Mouse (Mus musculus): ENCODE measurements around the gene Hcfc1r1. TPM values are rescaled to one million over a fixed set of nuclear protein-coding genes. Genes with fewer than 3 reads are reported as not detected.

Hcfc1r1 gene
- total and polyA plus RNA-seq, 2 experiments from 2014 or later: 194 to 210 TPM

DNA sequence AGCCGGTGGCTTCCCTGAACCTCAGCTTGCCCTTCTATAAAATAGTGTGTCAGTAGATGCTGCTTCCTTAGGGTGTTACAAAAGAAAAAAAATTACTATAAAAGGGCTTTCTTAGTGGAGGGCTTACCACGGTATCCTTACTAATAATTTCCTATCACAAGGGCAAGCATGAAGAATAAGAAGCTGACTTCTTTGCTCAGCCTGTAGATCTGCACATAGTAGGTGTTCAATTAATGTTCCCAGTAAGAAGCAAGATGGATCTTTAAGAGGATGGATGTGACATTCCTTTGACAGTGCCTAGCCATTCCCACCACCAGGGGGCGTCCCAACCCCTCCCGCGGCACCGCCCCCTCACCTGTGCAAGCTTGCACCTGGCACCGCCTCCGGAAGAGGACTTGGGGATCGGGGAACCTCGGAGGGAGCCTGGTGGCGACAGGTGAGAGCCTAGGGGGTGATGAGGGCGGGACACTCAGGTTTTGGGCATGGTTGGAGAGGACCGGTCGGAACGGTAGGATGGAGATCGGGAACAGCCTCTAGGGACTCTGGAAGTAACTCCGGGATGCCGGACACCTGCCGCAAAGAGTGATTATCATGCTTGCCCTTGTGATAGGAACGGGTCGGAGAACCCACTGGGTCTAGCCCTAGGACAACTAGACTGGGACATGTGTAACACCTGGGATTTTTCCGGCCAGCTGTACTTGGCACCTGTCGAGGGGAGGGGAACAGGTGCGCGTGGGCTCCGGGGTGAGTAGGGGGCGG, 13.1 kb upstream of the Hcfc1r1 start, which contains the start of gene Bicdl2:
TSS of gene Bicdl2 (plus strand) at position 390 of the 759 bp plus-strand sequence.
- H3K9ac ChIP-seq (replicated peaks; ENCODE audit: low read length, poor library complexity, severe bottlenecking): no peak within 1 kb of the TSS
- H3K4me1 ChIP-seq (ENCODE audit: insufficient read depth, low read length): no peaks in the 10 kb centered on the region
- peak within 1 kb of the TSS; percentile 10; the same call in 1 of the 2 replicates for H3K4me3 ChIP-seq (ENCODE audit: low read depth, low read length)
- peak; percentile 64 for TF ChIP-seq CTCF (IDR thresholded peaks at IDR 0.05)
- no peaks in the 10 kb centered on the region for H3K9me3 ChIP-seq (ENCODE audit: low read length)
- H3K27ac ChIP-seq (ENCODE audit: low read depth, low read length): no peak within 1 kb of the TSS
- H3K27me3 ChIP-seq (ENCODE audit: insufficient read depth, low read length): peaks cover 32% of the 10 kb centered on the region
- H3K4me2 ChIP-seq (ENCODE audit: low read depth, low read length, poor library complexity, severe bottlenecking): peak within 1 kb of the TSS; percentile 18
- H3K36me3 ChIP-seq (ENCODE audit: insufficient read depth, low read length): no peaks in the 10 kb centered on the region
- DNase-seq (ENCODE audit: low spot score) (no peak), ATAC-seq (ENCODE audit: low FRiP score) (no peak)
- WGBS: 7% methylated on average over 27 of the region's 27 CpGs

DNA sequence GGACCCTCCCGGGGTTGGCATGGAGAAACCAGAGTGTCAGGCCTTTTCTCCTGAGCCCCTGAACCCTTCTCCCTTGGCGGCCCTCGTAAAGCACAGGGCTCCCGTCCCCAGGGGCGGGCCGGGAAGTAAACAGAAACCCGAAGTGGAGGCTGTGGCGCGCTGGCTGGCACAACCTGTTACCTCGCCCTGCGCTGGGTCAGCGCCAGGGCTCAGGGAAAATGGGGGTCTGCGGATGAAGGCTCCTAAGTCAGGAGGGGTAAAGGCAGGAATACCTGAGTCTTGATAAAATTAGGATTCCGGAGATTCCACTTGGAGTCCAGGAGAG, 12.6 kb upstream of the Hcfc1r1 start:
- Histone ChIP-seq H3K4me1 (ENCODE audit: insufficient read depth, low read length) (no peaks in the 10 kb centered on the region), H3K27me3 (ENCODE audit: insufficient read depth, low read length) (peaks cover 32% of the 10 kb centered on the region), H3K4me3 (ENCODE audit: low read depth, low read length) (peak overlapping the region; percentile 10; the same call in 1 of the 2 replicates), H3K36me3 (ENCODE audit: insufficient read depth, low read length) (no peaks in the 10 kb centered on the region), H3K4me2 (ENCODE audit: low read depth, low read length, poor library complexity, severe bottlenecking) (peak overlapping the region; percentile 18), H3K27ac (ENCODE audit: low read depth, low read length) (no peak overlapping the region), H3K9ac (replicated peaks; ENCODE audit: low read length, poor library complexity, severe bottlenecking) (no peak overlapping the region), H3K9me3 (ENCODE audit: low read length) (no peaks in the 10 kb centered on the region)
- DNase-seq (ENCODE audit: low spot score) (no peak), ATAC-seq (ENCODE audit: low FRiP score) (no peak)
- TF ChIP-seq CTCF (IDR thresholded peaks at IDR 0.05): no peak
- 5% methylated on average over 14 of the region's 14 CpGs for WGBS

DNA sequence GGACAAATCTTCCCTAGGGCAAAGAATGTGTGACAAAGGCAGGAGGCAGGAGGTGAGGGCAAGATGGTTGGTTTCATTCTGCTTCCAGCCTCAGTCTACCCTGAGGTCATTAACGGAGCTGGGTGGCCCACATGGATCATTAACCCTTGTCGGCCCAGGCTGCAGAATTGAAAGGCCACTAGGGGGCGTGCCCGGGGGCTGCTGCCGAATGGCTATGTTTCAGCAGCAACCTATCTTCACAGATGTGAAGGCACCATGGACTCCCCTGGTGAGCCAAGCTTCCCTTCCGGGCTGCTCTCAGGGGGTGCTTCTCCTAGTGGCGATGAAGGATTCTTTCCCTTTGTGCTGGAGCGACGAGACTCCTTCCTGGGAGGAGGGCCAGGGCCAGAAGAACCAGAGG, 11.9 kb upstream of the Hcfc1r1 start:
- Histone ChIP-seq H3K9ac (replicated peaks; ENCODE audit: low read length, poor library complexity, severe bottlenecking) (no peak overlapping the region), H3K27ac (ENCODE audit: low read depth, low read length) (no peak overlapping the region), H3K4me2 (ENCODE audit: low read depth, low read length, poor library complexity, severe bottlenecking) (no peak overlapping the region), H3K4me3 (ENCODE audit: low read depth, low read length) (no peak overlapping the region), H3K36me3 (ENCODE audit: insufficient read depth, low read length) (peaks cover 2% of the 10 kb centered on the region), H3K4me1 (ENCODE audit: insufficient read depth, low read length) (no peaks in the 10 kb centered on the region), H3K9me3 (ENCODE audit: low read length) (no peaks in the 10 kb centered on the region), H3K27me3 (ENCODE audit: insufficient read depth, low read length) (peaks cover 32% of the 10 kb centered on the region)
- 1% methylated on average over 9 of the region's 9 CpGs for WGBS
- DNase-seq (ENCODE audit: low spot score) (no peak), ATAC-seq (ENCODE audit: low FRiP score) (no peak)
- peak; percentile 47 for TF ChIP-seq CTCF (IDR thresholded peaks at IDR 0.05)

DNA sequence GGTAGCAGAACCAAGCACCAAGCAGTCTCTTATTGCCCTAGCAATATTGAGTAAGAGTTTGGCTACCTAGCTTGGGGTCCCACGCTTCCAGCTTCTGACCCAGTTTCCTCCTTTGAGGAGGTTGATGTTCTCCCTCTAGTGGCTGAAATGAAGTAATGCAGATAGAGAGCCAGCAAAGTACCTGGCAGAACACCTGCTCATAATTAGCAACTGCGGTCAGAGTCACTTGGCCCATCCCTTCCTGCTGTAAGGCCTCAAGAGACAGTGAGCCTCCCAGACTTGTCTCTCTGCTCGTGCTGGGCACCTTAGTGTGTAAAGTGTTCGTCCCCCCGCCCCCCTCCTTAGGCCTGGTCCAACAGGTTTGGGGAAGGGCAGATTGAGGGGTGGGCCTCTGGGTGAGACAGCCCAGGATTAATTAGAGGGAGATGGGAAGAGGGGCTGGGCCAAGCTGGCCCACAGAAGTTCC, 8.8 kb upstream of the Hcfc1r1 start:
- TF ChIP-seq CTCF (IDR thresholded peaks at IDR 0.05): peak; percentile 86
- ATAC-seq (ENCODE audit: low FRiP score): peak; percentile 24
- H3K4me2 ChIP-seq (ENCODE audit: low read depth, low read length, poor library complexity, severe bottlenecking): no peak overlapping the region
- H3K36me3 ChIP-seq (ENCODE audit: insufficient read depth, low read length): peaks cover 24% of the 10 kb centered on the region
- peak; percentile 71 for DNase-seq (ENCODE audit: low spot score)
- WGBS: 18% methylated on average over 5 of the region's 5 CpGs
- no peak overlapping the region for H3K9ac ChIP-seq (replicated peaks; ENCODE audit: low read length, poor library complexity, severe bottlenecking)
- no peaks in the 10 kb centered on the region for H3K4me1 ChIP-seq (ENCODE audit: insufficient read depth, low read length)
- no peaks in the 10 kb centered on the region for H3K9me3 ChIP-seq (ENCODE audit: low read length)
- no peak overlapping the region for H3K4me3 ChIP-seq (ENCODE audit: low read depth, low read length)
- H3K27ac ChIP-seq (ENCODE audit: low read depth, low read length): no peak overlapping the region
- H3K27me3 ChIP-seq (ENCODE audit: insufficient read depth, low read length): peaks cover 28% of the 10 kb centered on the region

DNA sequence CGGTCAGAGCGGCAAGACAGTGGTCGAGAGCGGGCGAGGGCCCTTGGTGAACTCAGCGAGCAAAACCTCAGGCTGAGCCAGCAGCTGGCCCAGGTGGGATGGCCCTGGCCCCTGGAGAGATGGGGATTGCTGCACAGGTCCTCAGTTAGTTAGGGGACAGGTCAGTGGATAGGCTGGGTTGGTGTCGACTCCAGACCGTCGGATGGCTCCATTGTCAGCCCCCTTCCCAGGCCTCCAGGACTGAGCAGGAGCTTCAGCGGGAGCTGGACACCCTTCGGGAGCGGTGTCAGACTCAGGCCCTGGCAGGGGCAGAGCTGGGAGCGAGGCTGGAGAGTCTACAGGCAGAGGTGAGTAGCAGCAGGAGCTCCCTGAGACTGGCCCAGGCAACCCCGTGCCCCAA, 7.9 kb upstream of the Hcfc1r1 start:
- TF ChIP-seq CTCF (IDR thresholded peaks at IDR 0.05): no peak
- H3K4me2 ChIP-seq (ENCODE audit: low read depth, low read length, poor library complexity, severe bottlenecking): no peak overlapping the region
- H3K9me3 ChIP-seq (ENCODE audit: low read length): no peaks in the 10 kb centered on the region
- no peak for DNase-seq (ENCODE audit: low spot score)
- no peak overlapping the region for H3K4me3 ChIP-seq (ENCODE audit: low read depth, low read length)
- H3K27me3 ChIP-seq (ENCODE audit: insufficient read depth, low read length): peaks cover 19% of the 10 kb centered on the region
- H3K4me1 ChIP-seq (ENCODE audit: insufficient read depth, low read length): no peaks in the 10 kb centered on the region
- H3K36me3 ChIP-seq (ENCODE audit: insufficient read depth, low read length): peaks cover 28% of the 10 kb centered on the region
- no peak overlapping the region for H3K9ac ChIP-seq (replicated peaks; ENCODE audit: low read length, poor library complexity, severe bottlenecking)
- WGBS: 82% methylated on average over 14 of the region's 14 CpGs
- no peak overlapping the region for H3K27ac ChIP-seq (ENCODE audit: low read depth, low read length)
- no peak for ATAC-seq (ENCODE audit: low FRiP score)

DNA sequence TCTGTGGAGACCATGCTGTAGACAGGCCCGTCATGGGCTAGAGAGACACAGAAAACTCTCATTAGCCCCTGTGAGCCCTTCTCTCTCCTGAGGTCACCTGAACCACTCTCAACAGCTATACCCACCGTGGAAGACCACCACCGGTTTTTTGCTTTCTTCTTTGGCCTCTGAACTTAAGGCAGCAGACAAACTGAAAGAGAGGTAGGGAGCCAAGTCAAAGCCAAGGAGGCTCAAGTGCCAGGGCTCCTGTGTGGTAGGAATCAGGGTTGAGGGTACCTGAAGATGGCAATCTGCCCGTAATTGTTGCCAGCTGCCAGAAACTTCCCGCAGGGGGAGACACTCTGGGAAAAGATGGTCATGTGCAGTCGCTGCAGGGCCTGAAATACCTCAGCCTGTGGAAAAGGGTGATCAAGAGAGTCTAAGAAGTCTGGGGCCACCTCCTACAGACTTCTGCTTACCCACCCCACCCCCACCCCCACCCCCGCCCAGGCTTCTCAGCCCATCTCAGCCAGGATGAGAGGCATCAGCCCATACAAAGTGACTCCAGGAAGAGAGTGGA, 2.8 kb upstream of the Hcfc1r1 start:
- Histone ChIP-seq H3K27me3 (ENCODE audit: insufficient read depth, low read length) (no peaks in the 10 kb centered on the region; the same call in 1 of the 2 replicates), H3K27ac (ENCODE audit: low read depth, low read length) (no peak overlapping the region), H3K4me1 (ENCODE audit: insufficient read depth, low read length) (peaks cover 12% of the 10 kb centered on the region; the same call in 1 of the 2 replicates), H3K4me2 (ENCODE audit: low read depth, low read length, poor library complexity, severe bottlenecking) (no peak overlapping the region), H3K4me3 (ENCODE audit: low read depth, low read length) (no peak overlapping the region), H3K36me3 (ENCODE audit: insufficient read depth, low read length) (peaks cover 28% of the 10 kb centered on the region), H3K9ac (replicated peaks; ENCODE audit: low read length, poor library complexity, severe bottlenecking) (no peak overlapping the region), H3K9me3 (ENCODE audit: low read length) (no peaks in the 10 kb centered on the region)
- no peak for ATAC-seq (ENCODE audit: low FRiP score)
- no peak; the same call in 1 of the 2 replicates for TF ChIP-seq CTCF (IDR thresholded peaks at IDR 0.05)
- 94% methylated on average over 7 of the region's 7 CpGs for WGBS
- DNase-seq (ENCODE audit: low spot score): no peak
